Mouse (Mus musculus) lung, postnatal 10 days (tissue): Measurements from ENCODE around the gene Wnt8b.
"Not testable (repeated sequence)": the region's sequence is repeated elsewhere in the genome, so short reads cannot be mapped to it uniquely, and the experiment has no call there.

Source experiments
- DNase-seq: peaks from one replicate; pipeline ENCODE4 v3.0.0; 2021

The Wnt8b gene

GRCm38 (mm10) chr19:44493128-44493527, at the start of gene Wnt8b:
Wnt8b (plus strand) TSS chr19:44493472.
- no peak for DNase-seq

- DNase-seq = peak; percentile 14
Measured at GRCm38 (mm10) chr19:44445755-44446154, 47.5 kb upstream of the Wnt8b start.

GRCm38 (mm10) chr19:44447927-44448326, 45.3 kb upstream of the Wnt8b start:
- no peak for DNase-seq

GRCm38 (mm10) chr19:44454862-44455261, 38.4 kb upstream of the Wnt8b start:
- DNase-seq = no peak

GRCm38 (mm10) chr19:44455356-44455755, 37.9 kb upstream of the Wnt8b start:
- DNase-seq = no peak

- DNase-seq = no peak
Measured at GRCm38 (mm10) chr19:44457359-44458055, 35.8 kb upstream of the Wnt8b start.

- peak; percentile 60 for DNase-seq
Measured at GRCm38 (mm10) chr19:44458696-44459095, 34.6 kb upstream of the Wnt8b start.

GRCm38 (mm10) chr19:44460441-44460840, 32.8 kb upstream of the Wnt8b start:
- no peak for DNase-seq

- no peak for DNase-seq
Measured at GRCm38 (mm10) chr19:44461500-44461899, 31.8 kb upstream of the Wnt8b start.

GRCm38 (mm10) chr19:44462141-44462540, 31.1 kb upstream of the Wnt8b start:
- no peak for DNase-seq

GRCm38 (mm10) chr19:44465960-44466525, 27.2 kb upstream of the Wnt8b start:
- DNase-seq = not testable (repeated sequence)

GRCm38 (mm10) chr19:44474158-44474557, 19.1 kb upstream of the Wnt8b start:
- DNase-seq = peak; percentile 93

GRCm38 (mm10) chr19:44475268-44475667, 18.0 kb upstream of the Wnt8b start:
- DNase-seq = peak; percentile 23

GRCm38 (mm10) chr19:44476541-44476940, 16.7 kb upstream of the Wnt8b start:
- peak; percentile 37 for DNase-seq

GRCm38 (mm10) chr19:44487266-44487665, 6.0 kb upstream of the Wnt8b start:
- peak; percentile 76 for DNase-seq

GRCm38 (mm10) chr19:44496511-44496910, 3.2 kb downstream of the Wnt8b start:
- no peak for DNase-seq

GRCm38 (mm10) chr19:44496941-44497340, 3.7 kb downstream of the Wnt8b start:
- DNase-seq = no peak

GRCm38 (mm10) chr19:44498936-44499335, 5.7 kb downstream of the Wnt8b start:
- no peak for DNase-seq

- DNase-seq = no peak
Measured at GRCm38 (mm10) chr19:44500240-44500639, 7.0 kb downstream of the Wnt8b start.

GRCm38 (mm10) chr19:44501925-44502324, 8.7 kb downstream of the Wnt8b start:
- no peak for DNase-seq

- peak; percentile 54 for DNase-seq
Measured at GRCm38 (mm10) chr19:44502741-44503140, 9.5 kb downstream of the Wnt8b start.

GRCm38 (mm10) chr19:44510534-44511175, 17.4 kb downstream of the Wnt8b start:
- DNase-seq = no peak

GRCm38 (mm10) chr19:44511451-44512231, 18.4 kb downstream of the Wnt8b start:
- DNase-seq = peak; percentile 41
